Mouse (Mus musculus): ENCODE measurements around the gene Btbd7.

DNA sequence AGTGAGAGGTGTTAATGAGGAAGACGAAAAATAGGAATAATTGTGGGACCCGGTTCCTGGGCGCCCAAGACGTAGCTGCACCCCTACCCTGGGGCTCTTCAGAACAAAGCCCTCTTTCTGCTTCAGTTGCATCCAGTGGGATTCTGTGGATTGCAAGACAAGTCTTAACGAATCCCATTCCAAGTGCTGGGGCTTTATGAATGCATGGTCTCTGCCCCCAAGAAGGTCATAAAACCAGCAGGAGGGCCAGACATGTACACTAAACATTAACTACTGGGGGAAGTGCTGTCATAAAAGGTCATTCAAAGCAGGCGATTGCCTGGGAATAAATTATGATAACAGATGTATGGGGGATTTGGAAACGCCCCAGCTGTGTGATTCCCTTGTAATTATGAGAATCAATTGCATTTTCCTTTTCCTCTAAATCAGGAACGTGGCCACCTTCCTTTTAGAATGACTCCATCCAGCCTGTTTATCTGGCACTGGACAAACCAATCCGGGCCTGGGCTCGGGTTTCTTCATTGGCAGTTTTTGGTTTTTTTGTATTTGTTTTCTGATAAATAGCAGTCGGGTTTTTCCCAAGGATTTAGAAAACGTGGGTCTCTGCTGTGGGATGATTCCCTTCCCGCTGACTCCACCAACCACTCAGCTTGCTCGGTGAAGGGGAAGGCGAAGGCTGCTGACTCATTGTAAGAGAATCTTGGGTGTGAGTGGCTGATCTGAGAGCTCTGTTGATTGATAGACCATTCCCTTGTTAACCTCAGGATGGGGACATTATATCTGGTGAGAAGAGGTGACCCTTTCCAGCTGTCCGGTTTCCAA lies 147.3 kb downstream of the Btbd7 start:
- TF ChIP-seq CTCF (conservative IDR thresholded peaks at IDR 0.05; ENCODE audit: insufficient read depth, insufficient read length, low read depth, low read length), result no peak
- no peak for TF ChIP-seq POLR2A (IDR thresholded peaks at IDR 0.05; ENCODE audit: low read depth, low read length)
